Mouse (Mus musculus) neutrophil, adult 5-6 weeks (primary cell): ENCODE measurements around the gene Ash1l. TPM values are rescaled to one million over a fixed set of nuclear protein-coding genes. Genes with fewer than 3 reads are reported as not detected.

Experiments
- ATAC-seq: fragments of 151-379, 151-347 bp; 2 replicates; pipeline ENCODE4 v1.8.0; 2017; ENCODE audit warnings: mild to moderate bottlenecking, moderate TSS enrichment; ENCODE audit not compliant: insufficient number of reproducible peaks, poor library complexity, low FRiP score, severe bottlenecking; ENCODE audit errors: extremely low read depth
- total RNA-seq: library from RNA; stranded (forward); fragments of 200-1000 nt; gene quantifications from 2 replicates; pipeline ENCODE4 v1.2.3, GENCODE M21; 2017

The Ash1l gene
- total RNA-seq, result 100 and 110 TPM in 2 replicates

DNA sequence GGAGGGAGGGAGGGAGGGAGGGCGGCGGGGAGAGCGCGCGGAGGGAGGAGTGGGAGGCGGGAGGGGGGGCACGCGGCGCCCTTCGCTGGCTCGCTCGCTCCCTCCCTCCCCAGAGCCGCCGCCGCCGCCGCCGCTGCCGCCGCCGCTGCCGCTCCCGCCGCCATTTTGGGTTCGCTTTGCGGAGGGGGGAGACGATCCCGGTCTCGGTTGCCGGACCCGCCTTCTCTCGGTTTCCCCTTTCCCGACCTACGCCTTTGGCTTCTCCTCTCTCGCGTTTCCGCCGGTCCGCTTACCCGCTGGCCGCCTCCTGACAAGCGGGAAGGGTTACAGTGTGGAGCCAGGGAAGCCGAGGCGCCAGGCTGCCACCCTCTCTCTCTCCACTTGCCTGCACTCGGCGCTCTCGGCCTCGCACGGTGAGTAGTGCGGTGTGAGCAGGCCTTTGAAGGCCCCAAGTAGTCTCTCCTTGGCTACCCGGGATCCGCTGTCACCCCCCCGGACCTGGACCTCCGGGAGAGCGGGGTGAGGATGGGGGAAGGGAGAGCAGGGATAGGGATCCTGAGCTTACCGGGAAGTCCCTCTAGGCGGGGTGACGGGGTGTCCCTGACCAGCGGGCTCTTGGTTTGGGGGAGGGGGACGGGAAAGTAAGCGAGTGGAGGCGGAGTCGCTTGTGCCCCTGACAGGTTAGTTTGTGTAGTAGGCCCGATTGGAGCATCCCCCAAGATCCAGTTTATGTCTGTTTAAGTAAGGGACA lies at the start of gene Ash1l, which contains the start of gene Dap3:
TSS of gene Ash1l (plus strand) at position 47 of the 751 bp plus-strand sequence.
TSS of gene Dap3 (minus strand) at position 606 of the 751 bp plus-strand sequence.
- ATAC-seq, result peak; percentile 76

DNA sequence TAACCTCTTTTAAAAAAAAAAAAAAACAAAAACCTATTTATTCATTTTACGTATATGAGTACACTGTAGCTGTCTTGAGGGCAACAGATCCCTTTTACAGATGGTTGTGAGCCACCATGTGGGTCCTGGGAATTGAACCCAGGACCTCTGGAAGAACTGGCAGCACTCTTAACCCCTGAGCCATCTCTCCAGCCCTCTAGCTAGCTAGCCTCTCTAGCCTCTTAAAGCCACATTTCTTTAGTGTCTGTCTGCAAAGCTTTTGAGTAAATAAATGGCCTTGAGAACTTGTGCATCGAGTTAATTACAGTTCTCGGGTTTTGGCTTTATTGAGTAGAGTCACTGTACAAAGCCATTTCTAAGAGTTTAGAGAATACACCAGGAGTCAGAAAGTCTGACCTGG lies 45.6 kb upstream of the Ash1l start:
- ATAC-seq, result no peak

DNA sequence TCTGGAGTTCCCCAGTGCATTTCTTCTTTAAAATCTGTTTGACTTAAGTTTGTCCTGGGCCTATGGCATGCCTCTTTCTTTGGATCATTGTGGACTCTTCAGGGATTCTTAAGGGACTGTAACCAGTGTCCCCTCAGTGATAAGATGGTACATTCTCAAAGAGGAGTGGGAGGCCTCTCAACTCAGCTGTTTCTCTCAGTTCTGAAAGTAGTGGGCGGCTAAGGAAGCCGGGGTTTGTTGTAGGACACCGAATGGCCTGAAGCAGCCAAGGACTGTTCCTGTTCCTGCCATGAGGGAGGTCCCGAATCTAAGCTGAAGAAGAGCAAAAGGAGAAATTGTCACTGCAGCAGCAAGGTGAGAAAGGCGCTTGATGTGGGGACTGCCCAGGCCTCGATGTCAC lies 45.2 kb upstream of the Ash1l start:
- no peak for ATAC-seq

- no peak for ATAC-seq
These were observed 44.7 kb upstream of the Ash1l start for GRCm38 (mm10) chr3:88905741-88906140.

DNA sequence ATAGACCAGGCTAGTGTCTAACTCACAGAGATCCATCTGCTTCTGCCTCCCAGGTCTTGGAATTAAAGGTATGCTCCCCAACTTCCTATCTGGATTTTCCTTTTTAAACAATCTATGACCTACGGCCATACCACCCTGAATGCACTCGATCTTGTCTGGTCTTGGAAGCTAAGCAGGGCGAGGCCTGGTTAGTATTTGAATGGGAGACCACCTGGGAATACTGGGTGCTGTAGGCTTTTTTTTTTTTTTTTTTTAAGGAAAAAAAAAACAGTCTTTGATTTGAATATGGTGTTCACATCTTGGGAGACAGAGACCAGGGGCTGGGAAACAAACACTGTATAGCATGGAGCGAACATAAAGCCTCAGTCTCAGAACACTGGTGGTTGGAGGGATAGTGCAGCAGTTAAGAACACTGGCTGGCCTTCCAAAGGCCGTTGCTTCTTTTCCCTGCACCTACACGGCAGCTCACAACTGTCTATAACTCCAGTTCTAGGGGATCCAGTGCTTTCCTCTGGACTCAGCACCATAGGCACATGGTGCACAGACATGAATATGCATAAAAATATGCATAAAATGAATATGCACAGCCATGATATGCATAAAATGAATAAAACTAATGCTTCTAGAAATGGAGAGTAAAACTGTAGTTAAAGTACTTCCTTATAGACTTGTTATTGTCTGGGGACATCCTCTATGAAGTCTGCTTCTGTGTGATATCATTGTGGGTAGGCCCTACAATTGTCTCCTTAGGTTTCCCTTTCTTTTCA lies 43.8 kb upstream of the Ash1l start:
- ATAC-seq, result no peak

DNA sequence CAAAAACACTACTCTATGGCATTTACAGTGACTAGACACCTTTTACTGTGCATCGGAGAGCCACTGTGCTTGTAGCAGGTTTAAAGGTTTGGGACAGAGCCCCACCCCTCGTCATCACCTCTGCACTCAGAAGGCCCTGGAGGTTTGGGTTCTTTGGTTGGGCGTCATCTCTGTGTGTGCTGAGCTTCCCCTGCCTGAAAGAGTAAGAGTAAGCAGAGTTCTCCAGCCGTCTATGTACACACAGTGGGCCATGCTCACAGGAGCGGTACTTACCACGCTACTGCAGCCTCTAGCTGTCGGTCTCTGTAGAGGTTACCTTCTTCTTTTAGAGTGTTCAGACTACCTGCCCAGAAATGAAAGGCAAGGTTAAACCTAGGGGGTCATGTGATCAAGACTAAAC lies 37.8 kb upstream of the Ash1l start:
- no peak for ATAC-seq

GRCm38 (mm10) chr3:88913511-88914383 lies 36.7 kb upstream of the Ash1l start, which contains the start of gene Msto1:
Gene Msto1, minus strand, starts transcription at chr3:88913999.
- peak; percentile 97 for ATAC-seq

- ATAC-seq, result no peak
These were observed 36.0 kb upstream of the Ash1l start for GRCm38 (mm10) chr3:88914384-88914810.

DNA sequence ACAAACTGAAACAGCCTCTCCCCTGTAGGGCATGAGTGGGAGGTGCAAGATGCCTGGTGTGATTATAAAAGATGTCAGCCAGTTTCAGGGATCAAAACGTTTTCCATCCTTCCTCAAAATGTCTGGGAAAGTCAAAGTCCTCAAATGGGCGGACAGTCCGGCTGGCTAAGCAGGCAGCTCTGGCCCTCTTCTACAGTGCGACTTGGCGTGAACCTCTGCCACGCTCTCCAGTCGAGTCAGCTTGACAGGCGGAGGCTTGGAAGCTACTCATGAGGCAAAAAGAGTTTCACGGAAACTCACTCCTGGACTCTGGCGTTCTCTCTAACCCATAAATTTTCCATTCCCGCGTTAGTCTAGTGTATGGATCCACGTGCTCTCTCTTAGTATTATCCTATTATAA lies 31.4 kb upstream of the Ash1l start:
- no peak for ATAC-seq

GRCm38 (mm10) chr3:88921411-88921810 lies 29.0 kb upstream of the Ash1l start:
- no peak for ATAC-seq

GRCm38 (mm10) chr3:88923989-88924591 lies 26.3 kb upstream of the Ash1l start:
- no peak for ATAC-seq

DNA sequence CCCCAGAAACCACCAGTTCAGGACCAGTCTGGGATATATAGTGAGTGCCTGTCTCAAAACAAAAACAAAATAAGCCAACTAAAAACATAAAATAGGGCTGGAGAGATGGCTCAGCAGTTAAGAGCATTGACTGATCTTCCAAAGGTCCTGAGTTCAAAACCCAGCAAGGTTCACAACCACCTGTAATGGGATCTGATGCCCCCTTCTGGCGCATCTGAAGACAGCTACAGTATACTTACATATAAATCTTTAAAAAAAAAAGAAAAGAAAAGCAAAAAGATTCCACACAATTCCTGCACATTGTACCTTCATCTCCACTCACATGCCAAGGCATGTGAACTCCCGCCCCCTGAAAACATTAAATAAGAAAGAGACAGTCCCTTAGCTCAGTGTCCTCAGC lies 24.8 kb upstream of the Ash1l start:
- no peak for ATAC-seq

DNA sequence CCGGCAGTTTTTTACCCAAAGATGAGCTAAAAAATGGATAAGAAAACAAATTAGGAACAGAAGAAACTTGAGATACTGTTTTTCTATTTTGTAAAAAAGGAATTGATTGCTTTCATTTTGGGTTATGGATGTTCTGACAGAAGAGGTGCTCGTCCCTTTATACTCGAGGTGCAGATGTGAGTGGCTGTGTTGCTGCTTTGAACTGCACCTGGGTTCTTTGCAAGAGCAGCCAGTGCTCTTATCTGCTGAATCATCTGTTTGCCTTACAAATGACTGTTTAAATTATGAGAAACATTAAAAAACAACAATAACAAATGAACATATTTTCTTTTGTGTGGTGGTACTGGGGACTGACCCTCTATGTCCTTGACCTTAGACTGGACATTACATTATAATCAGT lies 20.9 kb upstream of the Ash1l start:
- ATAC-seq, result no peak

GRCm38 (mm10) chr3:88939071-88939470 lies 11.4 kb upstream of the Ash1l start:
- no peak for ATAC-seq

DNA sequence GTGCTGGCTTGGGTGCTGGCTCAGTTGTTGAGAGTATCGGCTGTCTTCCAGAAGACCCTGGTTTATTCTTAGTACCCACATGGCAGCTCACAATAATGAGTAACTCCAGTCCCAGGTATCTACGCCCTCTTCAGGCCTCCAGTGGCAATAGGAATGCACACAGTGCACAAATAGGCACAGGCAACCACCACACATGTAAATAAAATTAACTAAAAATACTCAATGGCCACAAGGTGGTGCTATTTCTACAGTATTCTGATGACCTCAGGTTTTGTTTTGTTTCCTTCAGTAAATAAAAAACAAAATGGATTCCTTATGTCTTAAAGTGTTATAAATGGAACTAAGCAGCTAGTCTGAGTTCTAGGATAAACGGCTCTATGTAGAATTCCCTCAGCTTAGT lies 10.7 kb upstream of the Ash1l start:
- ATAC-seq, result peak; percentile 71

DNA sequence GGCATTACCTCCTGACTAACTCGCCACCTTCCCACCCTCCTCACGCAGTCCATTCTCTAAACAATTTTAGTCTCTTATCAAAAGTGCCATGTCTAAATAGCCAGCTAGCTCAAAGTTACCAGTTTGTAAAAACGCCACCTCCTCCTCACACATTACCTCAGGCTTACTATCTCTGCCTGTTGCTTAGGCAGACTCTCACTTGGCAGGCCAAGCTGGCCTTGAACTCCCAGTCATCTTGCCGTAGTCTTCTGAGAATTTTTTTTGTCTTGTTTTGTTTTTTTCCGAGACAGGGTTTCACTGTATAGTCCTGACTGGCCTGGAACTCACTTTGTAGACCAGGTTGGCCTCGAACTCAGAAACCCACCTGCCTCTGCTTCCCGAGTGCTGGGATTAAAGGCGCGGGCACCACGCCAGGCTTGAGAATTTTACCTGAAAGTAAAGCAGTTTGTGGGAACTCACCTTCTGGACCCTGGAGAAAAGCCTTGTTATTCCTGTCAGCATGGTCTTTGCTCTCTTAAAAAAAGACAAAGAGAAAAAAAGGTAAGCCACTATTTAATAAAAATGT lies 8.0 kb upstream of the Ash1l start:
- no peak for ATAC-seq

DNA sequence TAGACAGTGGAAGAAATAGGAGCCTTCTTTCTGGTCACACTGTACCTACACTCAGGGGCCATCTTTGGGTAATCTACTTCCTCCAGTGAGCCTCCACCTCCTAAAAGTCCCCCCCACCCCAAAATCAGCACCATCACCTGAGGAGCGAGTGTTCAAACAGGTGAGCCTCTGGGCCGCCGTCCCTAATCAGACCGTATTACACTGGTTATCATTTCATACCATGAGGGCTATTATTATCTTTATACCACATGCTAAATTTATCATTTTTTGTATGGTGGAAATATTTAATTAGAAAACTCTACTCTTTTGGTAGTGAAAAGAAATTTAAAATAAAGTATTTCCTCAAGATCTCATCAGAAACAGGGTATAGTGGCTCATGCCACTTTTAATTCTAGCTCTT lies 6.3 kb upstream of the Ash1l start:
- no peak for ATAC-seq

GRCm38 (mm10) chr3:88949786-88950575 lies 441 bp upstream of the Ash1l start:
- peak; percentile 59 for ATAC-seq
